Mouse (Mus musculus) bone marrow, adult 2 months (tissue): ENCODE data around the gene Pakap.
"Not testable (repeated sequence)": the region's sequence is repeated elsewhere in the genome, so short reads cannot be mapped to it uniquely, and the experiment has no call there.

Experiments
- CTCF ChIP-seq: fragments of 200-500 bp; IDR thresholded peaks from 2 replicates; pipeline ENCODE4 v1.5.1; 2011; ENCODE audit warnings: low read length, control low read depth; ENCODE audit not compliant: control insufficient read depth, insufficient read depth
- POLR2A ChIP-seq: fragments of 200-500 bp; IDR thresholded peaks from 2 replicates; pipeline ENCODE4 v1.6.1; 2011; ENCODE audit warnings: low read depth, mild to moderate bottlenecking, control low read depth, low read length, borderline replicate concordance; ENCODE audit not compliant: control insufficient read depth

DNA sequence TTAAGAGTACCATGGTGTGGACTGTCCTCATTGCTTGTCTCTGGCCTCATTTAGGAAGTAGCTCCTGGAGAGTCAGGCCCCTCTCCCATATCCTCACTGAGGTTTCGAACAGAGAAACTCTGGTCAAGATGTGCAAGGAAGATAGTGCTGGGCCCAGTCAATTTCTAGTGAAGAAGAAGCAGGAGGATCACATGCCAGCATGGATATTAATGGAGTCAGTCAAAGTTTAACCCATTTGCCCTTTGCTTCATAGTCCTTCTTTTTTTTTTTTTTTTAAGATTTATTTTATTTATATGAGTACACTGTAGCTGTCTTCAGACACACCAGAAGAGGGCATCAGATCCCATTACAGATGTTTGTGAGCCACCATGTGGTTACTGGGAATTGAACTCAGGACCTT is 321.0 kb downstream of the Pakap start:
- TF ChIP-seq CTCF, POLR2A: not testable (repeated sequence)
